Mouse (Mus musculus) cerebellum, adult 11 months (tissue): ENCODE data around the gene Ttll11.
A peak's percentile ranks its signal among the peaks of the same experiment; 100 is the strongest.

Experiments
- DNase-seq: peaks from one replicate; pipeline ENCODE4 v3.0.0; 2022

The Ttll11 gene

GRCm38 (mm10) chr2:35851420-35852163, 128.1 kb downstream of the Ttll11 start:
- DNase-seq: no peak

DNA sequence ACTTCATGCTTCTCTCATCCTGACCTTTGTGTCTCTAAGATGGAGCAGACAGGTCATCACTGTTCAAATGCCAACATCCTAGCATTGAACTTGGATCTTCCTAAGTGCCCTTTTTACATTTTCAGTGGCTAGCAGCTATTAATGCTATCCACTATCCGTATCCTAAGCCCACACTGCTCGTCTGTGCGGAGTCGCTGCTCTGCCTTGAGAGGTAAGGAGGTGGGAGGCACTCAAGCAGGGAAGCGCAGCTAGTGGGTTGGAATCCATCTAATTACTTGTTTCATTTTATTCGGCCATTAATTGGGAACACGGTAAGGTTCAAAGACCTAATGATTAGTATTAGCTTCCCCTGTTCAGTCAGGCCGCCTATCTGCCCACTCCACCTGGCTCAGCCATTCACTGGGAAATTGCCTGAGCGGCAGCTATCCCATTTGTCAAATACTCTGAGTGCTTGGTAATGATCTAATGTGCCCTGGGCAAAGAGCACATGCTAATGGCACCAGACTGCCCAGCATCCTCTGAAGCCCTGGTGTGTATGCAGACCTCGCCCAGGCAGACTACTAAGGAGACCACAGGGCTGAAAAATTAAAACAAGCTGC, 130.0 kb downstream of the Ttll11 start:
- DNase-seq: no peak

DNA sequence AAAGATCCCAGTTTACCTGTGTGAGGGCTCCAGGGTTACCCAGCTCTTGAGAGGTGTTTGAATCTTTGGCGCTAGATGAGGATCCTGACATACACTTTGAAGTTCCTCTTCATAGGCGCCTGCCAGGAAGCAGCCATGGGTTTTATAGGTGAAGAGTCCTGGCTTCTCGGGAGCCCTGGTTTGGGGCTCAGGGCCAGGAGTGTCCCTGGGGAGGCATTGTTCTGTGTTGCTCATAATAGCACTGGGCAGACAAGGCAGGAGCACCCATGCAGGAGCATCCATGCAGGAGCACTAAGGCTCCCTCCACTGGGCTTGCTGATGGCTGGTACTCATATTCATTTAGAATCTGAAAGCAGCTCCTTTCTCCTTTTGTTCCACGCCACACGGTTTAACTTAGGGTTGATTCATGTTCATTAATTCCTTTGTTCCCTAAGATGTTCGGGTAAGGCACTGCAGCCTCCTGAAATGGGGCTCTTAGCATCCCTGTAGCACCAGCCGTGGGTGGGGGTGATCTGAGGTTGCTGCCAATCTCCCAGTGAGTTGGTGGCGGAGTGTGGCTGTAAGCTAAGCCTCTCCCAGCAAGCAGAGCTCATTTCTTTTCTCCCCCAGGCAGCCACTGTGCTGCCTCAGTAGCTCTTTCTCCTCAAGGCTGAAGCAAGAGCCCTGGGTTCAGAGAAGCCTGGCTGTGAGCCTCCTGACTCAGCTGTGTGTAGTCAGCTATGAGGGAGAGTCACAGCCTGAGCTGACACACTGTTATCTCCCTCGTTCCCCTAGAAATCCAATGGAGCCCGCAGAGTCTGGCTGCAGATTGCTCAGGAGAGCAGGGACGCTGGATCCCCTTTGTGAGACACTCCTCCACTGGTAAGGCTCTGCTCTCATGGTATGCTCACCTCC, 133.9 kb downstream of the Ttll11 start:
- no peak for DNase-seq

GRCm38 (mm10) chr2:35843896-35844690, 135.6 kb downstream of the Ttll11 start:
- DNase-seq: no peak

DNA sequence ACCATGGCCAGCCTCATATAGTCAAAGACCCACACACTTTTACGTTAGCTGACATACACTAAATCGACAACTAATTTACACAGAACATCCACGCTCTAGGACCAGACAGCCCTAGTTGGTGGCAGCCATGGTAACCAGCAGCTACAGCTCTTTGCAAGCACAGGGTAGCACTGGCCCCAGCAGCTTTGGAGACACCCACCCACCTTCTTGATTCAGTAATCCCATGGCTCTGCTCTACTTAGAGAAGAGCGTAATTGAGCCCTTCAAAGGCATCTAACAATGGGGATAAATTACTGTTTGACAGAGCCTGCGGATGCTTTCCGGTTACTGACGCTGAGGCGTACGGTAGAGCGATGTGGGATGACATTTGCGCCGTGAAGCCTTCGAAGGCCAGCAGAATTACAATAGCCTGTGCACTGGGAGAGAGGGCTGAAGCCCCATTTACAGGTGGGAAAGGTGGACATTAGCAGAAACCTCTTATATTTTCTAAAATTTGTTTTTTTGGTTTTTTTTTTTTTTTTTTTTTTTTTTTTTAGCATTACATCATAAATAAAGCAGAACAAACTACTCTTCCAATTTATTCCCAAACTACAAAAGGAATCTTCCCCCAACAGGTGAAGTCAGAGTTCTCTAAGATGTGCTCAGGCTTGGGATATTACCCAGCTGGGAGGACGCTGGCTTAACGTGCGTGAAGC, 136.8 kb downstream of the Ttll11 start:
- DNase-seq: no peak

DNA sequence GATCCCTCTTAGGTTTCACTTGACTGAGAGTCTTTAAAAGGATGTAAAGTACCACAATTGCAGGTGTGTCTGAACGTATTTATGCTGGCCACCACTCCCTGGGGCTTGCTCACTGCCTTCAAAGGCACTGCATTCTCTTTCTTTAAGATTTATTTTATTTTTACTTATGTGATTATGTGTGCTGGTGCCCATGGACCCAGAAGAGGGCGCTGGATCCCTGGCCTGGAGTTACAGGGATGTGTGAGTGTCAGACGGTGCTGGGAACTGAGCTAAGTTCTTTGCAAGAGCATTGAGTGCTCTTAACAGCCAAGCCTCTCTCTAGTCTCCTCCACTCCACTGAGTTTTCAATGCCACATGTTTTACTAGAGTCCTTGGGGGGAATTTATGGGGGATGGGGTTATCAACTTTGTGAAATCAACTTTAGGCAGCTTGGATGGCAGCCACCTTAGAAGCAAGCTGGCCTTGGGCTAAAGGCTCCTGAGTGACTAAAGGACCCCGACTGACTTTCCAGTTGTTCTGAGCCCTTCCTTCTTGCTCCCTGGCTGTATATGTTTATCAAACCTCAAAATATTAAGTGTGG, 137.8 kb downstream of the Ttll11 start:
- DNase-seq: no peak

GRCm38 (mm10) chr2:35840956-35841816, 138.5 kb downstream of the Ttll11 start:
- peak; percentile 30 for DNase-seq

DNA sequence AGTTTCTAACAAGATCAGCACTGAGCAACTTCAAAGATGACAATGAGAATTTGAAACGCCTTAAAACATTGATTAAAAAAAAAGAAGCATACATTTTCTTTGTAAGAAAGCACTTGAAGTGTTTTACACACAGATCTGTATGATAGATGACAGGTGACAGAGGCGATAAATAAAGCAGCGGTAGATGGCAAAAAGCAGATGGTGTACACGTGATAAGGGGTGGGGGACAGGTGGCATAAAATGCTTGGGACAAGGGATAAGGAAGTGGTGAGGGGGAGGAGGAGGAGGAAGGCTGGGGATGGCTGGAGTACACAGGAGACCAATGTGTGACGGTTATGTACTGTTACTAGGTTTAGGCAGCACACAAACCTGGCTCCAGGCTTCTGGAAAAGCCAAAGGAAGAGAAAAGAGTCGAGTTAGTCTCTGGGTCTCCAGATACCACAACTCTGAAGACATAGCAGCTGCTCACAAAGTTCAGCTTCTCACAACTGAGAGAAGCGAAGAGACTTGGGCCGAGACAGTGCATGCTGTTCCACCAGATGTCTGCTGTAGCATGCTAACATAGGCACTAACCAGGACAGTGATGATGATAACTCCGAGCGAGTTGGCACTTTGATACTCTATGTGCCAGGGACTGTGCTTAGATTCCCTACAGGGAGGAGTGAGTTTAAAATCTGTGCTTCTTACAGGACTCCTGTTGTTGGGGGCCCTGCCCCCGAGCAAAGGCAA, 140.8 kb downstream of the Ttll11 start:
- DNase-seq: no peak

DNA sequence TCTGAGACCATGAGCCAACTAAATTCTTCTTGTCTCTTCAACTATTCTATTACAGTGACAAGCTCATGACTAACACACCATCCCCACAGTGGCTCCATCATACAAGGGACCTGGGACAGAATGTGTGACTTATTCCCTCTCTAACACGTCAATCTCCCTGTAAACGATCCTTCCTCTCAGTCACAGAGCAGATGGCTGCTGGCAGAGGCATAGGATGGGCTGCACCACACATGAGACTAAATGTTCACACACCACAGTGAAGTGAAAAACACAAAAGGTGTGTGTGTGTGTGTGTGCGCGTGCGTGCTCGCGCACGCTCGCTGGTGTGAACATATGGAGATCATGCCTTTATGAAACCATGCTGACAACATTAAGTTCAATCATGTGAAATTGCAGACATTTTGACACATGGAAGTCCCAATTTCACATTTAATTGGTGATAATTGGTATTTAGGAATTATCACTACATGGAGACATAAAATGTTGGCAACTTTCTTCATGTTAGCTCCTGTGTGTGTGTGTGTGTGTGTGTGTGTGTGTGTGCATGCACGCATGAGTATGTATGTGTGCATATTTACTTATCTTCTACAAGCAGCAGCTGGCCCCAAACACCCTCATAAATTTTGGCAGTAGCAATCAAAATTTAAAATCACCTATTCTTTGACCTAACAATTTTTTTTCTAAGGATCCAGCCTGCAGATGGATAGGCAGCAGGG, 145.4 kb downstream of the Ttll11 start:
- DNase-seq: no peak

GRCm38 (mm10) chr2:35833546-35833945, 146.2 kb downstream of the Ttll11 start:
- no peak for DNase-seq

DNA sequence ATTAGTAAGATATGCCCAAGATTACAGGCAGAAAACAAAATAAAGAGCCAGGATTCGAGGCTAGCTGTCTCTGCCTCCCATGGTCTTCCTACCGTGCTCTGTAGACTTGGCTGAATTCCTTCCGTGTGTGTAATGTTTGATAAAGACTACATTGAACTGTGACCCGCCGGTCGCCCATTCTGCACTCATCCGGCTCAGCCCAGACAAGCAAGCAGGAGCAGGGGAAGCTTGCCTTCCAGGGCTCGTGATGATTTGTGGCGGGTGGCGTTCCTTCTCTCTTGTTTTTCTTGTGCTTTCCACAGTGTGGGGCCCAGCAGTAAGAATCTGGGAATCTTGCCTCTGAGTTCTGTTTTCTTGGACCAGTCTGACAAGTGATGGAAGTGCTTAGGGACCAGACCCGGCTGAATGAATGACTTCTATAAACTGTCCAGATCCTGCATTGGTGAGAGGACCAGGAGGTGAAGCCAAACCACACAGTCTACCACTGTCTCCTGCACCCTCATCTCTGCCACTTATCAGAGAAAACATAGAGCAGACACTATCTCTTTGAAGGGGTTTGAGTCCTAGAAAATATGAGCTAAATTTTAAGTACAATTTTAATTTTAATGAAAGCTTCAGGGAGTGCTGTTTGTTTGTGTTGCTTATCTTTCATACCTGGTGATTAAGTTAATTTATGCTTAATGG, 146.8 kb downstream of the Ttll11 start:
- DNase-seq: no peak

- DNase-seq: no peak
Measured at GRCm38 (mm10) chr2:35831904-35832581, 147.7 kb downstream of the Ttll11 start.

DNA sequence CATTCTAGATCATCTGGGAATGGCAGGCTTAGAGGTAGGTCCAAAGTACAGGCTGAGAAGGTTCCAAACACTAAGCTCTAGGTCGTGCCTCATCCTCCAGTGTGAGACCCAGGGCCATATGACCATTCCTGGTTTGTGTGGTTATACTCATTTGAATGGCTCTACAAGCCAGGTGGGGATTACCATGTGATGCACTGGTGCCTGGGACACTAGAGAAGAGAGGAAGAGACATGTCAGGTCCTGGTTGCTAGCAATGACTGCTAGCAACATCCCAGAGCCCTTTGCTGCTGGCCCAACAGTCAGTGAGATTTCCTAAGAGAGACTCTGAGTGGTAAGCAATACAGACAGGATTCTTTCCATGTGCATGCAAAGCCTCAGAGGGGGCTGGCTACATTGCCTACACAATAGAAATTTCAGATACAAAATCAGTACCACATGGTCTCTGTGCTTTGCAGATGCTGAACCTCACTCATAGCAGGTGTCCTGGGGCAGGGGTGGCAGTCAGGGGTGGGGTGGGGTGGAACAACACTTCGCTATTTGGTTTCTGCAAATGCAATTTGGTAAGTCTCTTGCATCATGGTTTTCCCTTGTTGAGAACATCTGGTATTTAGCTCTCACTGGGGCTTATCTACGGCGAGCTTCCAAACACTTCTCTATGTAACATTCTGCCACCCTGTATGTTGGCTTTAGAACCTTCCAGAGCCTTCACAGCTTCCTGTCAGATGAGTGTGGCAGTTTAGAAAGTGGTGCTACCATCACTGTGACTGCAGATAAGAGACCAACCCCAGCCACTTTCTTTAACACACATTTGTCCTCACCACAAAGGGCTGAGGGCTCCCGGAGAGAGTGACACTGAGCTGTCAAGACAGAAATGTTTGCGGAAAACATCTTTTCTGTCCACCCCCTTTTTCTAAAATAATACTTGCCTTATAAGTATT, 148.5 kb downstream of the Ttll11 start:
- no peak for DNase-seq

- no peak for DNase-seq
Measured at GRCm38 (mm10) chr2:35829136-35829535, 150.6 kb downstream of the Ttll11 start.

DNA sequence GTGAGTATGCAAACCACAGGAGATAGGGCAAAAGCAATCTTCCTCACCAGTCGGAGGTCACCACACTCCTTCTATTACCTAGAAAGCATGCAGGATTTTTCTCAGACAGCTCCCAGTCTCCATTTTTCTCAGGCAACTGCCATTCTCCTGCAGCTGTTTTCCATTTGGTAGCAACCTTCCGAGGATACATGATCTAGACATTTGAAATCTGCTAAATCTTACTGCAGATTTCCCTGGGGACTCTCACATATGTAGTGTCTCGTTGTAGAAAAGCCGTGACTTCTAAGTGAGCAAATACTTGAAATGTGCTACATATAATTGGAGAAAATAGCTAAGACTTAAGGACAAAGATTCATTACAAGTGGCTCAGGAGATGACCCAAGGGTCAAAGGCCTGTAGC, 151.8 kb downstream of the Ttll11 start:
- DNase-seq: no peak

DNA sequence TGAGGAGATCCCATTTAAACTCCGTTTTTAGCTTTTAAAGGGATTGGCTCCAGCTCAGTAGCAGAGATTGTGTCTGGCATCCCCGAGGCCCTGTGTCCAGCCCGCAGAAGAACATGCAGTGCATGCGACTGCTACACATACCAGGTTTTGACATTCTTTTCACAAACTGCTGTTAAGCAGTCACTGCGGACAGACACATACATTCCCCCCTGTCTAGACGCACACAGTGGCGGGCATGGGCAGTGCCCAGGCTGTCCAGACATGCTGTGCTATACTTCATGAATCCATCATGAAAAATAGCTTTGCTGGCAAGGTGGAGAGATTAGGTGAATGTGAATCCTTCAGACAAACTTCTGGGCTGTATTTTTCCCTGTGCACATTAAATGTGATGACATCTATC, 154.6 kb downstream of the Ttll11 start:
- no peak for DNase-seq

DNA sequence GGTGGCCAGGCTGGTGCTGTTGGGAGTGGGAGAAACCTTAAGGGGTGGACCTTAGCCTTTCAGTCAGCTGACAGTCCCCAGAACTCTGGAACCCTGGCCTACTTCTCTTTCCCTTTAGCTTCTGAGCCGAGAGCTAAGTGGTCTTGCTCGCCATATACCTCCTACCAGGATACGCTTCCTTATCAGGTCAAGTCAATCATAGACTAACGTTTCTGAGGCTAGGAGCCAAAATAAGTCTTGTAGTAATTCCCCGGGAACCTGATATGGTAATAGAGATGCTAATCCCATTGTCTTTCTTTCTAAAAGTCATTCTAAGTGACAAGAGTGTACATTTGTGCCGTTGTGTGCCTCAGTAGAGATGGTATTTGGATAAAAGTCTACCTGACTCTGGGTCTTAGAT, 156.1 kb downstream of the Ttll11 start:
- DNase-seq: no peak
